Mouse (Mus musculus): Measurements from ENCODE around the gene Tprg. TPM values are rescaled to one million over a fixed set of nuclear protein-coding genes. Genes with fewer than 3 reads are reported as not detected.

Tprg gene
- not detected for polyA plus RNA-seq (2017; shearing (Covaris generic))

GRCm38 (mm10) chr16:25286517-25286916, at the start of gene Tprg:
TSS of gene Tprg (plus strand) at chr16:25286817.

